Mouse (Mus musculus) brown adipose tissue, adult 24 weeks (tissue): Measurements from ENCODE around the gene Reps2. TPM values are rescaled to one million over a fixed set of nuclear protein-coding genes. Genes with fewer than 3 reads are reported as not detected.

Source experiments
- H3K27ac ChIP-seq: fragments of 200-500 bp; replicated peaks from 2 replicates; pipeline ENCODE4 v1.5.1; 2012; ENCODE audit warnings: low read depth, mild to moderate bottlenecking, low read length
- H3K4me1 ChIP-seq: fragments of 200-500 bp; 2 replicates; pipeline ENCODE4 v1.6.1; 2012; ENCODE audit warnings: low read length, mixed read lengths; ENCODE audit not compliant: control insufficient read depth, insufficient read depth, insufficient read length
- H3K4me3 ChIP-seq: fragments of 200-500 bp; 2 replicates; pipeline ENCODE4 v1.5.1; 2012; ENCODE audit warnings: low read depth, mild to moderate bottlenecking, low read length, moderate library complexity; ENCODE audit not compliant: insufficient read depth
- polyA plus RNA-seq: library from polyadenylated mRNA; stranded (reverse); fragments of >200 nt; gene quantifications from 2 replicates; pipeline ENCODE4 v1.2.4, GENCODE M21; 2012; ENCODE audit not compliant: missing spikeins, insufficient read depth, insufficient read length

Gene Reps2
- polyA plus RNA-seq, 1 experiment: 1.5 TPM

DNA sequence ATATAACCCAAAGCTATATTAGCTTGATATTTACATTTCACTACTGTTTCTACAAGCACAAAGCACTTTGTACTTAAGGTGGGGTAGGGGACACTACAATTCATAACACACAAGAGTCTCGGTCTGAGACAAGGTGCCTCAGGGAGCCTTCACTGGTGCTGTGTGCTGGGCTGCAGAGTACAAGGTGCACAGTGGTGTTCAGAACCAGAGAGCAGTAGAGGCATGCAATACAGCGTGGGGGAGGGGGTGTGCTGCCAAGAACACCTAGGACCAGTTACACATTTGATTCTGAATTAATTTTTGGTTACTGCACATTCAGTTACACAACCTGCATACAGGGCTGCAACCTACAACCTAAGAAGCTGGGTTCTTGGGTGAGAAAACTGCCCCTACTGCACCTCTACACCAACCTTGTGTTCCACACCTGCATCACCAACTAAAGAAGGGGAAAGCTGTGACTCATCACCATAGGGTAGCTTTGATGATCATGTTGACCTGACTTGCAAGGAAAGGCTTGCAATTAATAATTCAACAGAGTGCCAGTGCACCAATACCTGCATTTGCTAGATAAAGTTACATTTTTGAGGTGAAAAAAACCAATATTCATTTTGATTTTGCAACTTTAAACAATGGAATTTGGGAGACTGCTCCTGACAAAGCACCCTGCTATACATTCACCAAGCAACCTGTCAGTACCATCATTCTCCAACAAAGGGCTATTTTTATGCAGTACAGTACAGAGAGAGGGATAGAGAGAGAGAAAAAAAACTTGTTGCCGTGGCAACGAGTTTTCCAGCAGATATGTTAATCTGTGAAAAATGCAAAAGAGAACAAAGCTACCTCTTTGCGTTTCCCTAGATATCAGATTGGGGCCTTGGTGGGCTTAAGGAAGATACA, 22.0 kb downstream of the Reps2 start:
- H3K4me1 ChIP-seq: no peaks in the 10 kb centered on the region
- no peak overlapping the region for H3K27ac ChIP-seq
- no peak overlapping the region for H3K4me3 ChIP-seq

DNA sequence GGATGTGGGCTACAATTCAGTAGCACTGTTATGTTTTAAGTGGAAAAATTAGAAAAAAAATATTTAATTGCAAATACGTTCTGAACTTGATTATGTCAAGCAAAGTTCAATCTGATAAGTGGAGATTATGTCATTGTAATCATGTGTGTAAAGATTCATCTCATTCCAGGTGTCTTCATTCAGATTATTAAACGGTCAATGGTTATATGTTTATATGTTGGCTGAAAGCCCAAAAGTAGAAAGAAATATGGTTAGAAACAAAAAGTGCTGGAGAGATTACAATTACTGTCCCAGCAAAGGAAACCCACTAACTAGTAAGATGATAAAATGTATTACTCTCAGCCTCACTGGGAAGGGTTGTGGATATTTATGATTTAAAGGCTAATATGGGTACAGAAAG, 23.7 kb downstream of the Reps2 start:
- no peaks in the 10 kb centered on the region for H3K4me1 ChIP-seq
- no peak overlapping the region for H3K27ac ChIP-seq
- no peak overlapping the region for H3K4me3 ChIP-seq

DNA sequence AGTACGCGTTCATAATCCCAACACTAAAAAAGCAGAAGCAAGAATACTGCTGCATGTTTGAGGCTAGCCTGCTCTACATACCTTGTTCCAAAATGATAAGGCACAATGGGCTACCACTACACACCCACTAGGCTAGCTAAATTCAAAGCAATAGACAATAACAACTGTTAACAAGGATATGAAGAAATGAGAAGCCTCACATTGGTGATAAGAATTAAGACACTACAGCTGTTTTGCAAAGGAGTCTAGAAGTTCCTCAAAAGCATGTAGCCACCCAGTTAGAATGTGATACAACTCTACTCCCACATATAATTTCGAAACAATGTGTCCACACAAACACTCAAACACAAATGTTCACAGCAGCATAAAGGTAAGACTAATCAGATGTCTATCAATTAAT, 24.9 kb downstream of the Reps2 start:
- Histone ChIP-seq H3K4me3 (no peak overlapping the region), H3K4me1 (no peaks in the 10 kb centered on the region), H3K27ac (no peak overlapping the region)

DNA sequence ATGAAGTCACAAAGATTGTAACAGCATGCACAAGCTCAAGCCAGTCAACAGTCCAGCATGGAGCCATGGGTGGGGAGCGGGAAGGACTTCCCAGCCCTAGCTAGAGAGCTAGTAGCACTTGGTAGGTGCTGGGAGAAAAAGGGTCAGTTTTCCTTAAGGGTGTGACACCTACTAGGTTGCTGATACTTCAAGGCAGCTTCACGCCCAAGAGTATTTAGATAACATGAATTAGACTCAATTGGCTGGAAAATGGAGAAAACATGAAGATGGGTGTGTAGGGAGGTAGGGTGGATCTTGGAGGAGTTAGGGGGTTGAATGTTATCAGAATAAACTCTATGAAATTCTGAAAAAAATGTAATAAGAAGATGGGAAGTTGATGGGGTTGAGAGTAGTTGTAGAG, 37.3 kb downstream of the Reps2 start:
- no peak overlapping the region for H3K27ac ChIP-seq
- H3K4me3 ChIP-seq: no peak overlapping the region
- H3K4me1 ChIP-seq: no peaks in the 10 kb centered on the region

DNA sequence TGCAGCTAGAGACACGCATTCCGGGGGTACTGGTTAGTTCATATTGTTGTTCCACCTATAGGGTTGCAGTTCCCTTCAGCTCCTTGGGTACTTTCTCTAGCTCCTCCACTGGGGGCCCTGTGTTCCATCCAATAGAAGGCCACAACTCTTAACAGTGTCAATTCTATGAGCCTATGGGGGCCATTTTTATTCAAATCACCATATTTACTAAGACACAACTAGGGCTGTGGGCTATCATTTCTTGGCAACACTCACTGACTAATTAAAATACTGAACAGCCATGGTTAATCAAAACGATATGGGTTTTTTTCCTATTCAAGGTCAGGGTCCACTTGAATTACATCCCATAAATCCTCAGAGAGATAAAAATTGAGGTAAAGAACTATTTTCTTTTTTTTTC, 43.8 kb downstream of the Reps2 start:
- no peak overlapping the region for H3K27ac ChIP-seq
- H3K4me3 ChIP-seq: no peak overlapping the region
- no peaks in the 10 kb centered on the region for H3K4me1 ChIP-seq

DNA sequence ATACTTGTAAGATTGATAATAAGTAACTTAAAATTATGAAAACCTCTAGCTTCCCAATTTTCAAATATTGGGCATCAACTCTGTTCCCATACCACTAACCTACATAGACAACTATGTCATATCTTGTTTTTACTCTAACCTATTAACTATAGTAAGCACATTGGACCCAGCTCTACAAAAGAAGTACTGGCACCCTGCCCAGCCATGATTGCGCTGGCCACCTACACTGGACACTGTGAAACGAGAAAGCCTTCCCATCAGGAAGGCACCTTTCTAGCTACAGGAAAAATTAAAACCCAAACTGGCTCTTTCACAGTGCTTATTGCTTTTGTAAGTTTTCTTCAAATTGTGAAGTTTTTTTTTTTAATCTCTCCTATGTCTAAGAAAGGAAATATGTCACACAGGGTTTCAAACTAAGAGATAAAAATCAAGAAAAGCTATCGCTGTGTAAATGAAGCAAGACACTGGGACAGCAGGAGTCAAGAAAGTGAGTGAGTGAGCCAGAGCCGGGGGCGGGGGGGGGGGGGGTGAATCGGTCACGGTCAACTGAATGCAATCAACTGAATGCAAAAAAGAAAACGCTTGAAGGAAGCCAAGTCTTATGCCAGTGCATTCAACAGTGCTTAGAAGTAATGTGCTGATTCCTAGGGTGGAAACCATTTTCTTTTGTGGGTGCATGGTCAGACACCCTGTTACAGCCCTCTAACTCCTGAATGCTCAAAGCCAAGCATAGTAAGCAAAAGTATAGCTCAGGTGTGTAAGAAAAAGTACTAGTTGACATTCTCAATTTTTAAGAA, 52.2 kb downstream of the Reps2 start:
- H3K27ac ChIP-seq: no peak overlapping the region
- H3K4me1 ChIP-seq: no peaks in the 10 kb centered on the region

DNA sequence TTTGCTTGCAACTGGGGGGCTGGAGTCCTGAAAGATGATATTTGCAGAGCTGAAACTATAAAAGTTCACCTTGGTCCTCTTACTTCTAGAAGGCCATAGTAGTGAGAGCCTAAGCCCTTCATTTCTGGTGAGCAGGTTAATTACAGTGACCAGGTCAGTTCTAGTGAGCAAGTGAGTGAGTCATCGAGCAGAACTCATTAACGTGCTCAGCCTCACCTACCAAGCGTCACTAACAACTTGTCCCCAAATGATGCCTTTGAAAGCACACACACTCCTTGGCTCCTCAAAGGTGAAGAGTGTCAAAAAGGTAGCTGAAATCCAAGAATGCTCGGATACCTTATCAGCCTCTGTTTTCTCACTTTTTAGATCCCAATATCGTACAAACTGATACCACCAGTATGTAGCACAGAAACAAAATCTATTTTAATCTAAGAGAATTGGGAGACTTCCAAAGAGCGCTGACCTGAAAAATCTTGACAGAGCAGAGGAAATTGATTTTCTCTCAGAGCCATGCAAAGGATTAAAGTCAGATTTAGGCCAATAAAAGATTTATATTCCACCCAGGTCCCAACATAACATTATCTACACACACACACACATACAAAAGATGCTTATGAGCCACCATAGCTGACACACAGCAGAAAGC, 53.2 kb downstream of the Reps2 start:
- Histone ChIP-seq H3K4me3 (no peak overlapping the region), H3K4me1 (no peaks in the 10 kb centered on the region), H3K27ac (no peak overlapping the region)

More for the DNA sequence above, 52.2 kb downstream of the Reps2 start:
- H3K4me3 ChIP-seq: no peak overlapping the region

DNA sequence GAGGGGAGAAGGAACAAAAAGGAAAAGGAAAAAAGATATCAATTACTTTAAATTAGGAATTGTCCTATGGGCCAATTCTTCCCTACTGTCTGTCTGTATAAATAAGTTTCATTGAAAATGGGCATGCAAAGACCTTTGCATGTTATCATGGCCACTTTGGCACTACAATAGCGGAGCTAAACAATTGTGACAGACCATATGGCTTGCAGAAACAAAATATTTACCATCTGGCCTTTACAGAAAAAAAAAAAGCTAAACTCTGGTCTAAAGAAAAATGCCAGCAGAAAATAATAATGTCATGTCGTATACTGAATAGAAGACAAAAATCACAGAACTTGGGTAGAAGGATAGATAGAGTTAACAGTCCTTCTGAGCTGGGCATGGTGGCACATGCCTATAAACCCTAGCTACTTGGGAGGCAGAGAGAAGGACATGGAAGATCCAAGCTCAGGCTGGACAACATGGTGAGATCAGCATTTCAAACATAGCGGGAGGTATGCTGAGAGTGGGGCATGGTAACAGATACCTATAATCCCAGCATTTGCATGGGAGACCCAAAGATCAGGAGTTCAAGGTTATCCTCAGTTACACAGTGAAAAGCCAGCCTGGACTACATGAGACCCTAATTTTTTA, 54.2 kb downstream of the Reps2 start:
- Histone ChIP-seq H3K4me3 (no peak overlapping the region), H3K27ac (no peak overlapping the region), H3K4me1 (no peaks in the 10 kb centered on the region)

DNA sequence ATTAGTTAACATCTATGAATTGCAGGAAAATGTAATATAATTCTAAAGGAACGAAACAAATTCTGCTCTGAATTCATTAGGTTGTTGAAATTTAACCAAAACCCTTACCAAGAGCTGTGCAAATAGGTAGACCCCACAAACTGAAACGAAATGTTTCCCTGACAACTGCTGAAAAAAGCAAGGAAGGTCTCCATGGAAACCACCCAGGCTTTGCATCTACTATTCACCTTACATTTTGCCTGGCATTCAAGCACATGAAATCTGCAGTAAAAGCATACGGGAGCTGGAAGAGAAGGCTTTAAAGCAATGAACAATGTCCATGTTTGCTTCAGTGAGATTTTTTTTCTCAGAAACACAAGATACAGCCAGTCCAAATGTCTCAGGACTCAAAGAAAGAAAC, 59.1 kb downstream of the Reps2 start:
- Histone ChIP-seq H3K4me1 (no peaks in the 10 kb centered on the region), H3K4me3 (no peak overlapping the region), H3K27ac (no peak overlapping the region)

DNA sequence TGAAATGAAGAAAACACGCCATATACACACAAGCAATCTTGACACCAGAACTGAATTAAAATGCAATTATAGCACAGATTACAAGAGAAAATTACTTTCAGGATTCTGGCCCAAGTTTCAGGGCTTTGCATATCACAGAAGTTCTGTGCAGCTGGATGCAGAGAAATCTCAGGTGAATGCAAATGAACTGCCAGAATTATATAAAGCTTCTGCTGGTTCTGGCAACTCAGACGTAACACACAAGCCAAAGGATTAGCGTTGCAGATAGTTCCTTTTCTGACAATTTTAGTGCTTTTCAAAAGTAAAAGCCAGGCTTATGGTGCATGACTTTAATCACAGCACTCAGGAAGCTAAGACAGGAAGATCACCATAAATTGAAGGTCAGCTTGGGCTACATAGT, 62.9 kb downstream of the Reps2 start:
- H3K4me3 ChIP-seq: no peak overlapping the region
- no peaks in the 10 kb centered on the region for H3K4me1 ChIP-seq
- H3K27ac ChIP-seq: no peak overlapping the region

DNA sequence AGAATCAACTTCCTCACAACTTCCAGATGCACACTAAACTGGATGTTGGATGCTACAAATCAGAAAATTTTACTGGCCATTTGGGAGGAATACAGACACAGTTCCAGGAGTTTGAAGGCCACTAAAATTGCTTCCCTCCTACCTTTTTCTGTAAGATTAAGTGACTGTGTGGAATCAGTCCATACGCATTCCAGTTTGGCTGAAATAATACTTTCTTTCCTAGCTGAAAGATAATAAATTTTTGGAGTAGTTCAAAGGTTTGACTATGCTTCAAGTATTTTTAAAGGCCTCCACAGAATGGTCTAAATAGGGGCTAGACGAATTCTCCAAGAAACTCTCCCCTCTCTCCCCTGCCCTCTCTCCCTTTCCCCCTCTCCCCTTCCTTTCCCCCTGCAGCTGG, 75.0 kb downstream of the Reps2 start:
- Histone ChIP-seq H3K4me1 (no peaks in the 10 kb centered on the region), H3K27ac (no peak overlapping the region), H3K4me3 (no peak overlapping the region)

DNA sequence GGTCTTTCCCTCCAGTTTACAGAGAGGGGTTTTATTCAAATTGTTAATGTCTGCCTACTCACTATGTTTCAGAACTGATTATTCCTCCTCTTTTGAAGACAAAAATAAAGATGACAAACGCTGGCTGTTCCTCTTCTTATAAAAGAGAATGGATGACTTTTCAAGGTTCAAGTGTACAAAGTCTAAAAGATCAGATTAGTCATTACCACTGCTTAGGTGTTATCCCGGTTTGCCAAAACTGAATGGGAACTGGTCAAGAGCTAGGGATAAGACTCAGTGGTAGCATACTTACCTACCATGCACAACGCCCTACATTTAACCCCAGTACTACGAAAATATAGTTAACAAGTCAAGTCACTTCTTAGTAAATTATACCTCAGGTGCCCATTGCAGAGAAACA, 77.9 kb downstream of the Reps2 start:
- H3K4me1 ChIP-seq: no peaks in the 10 kb centered on the region
- no peak overlapping the region for H3K4me3 ChIP-seq
- no peak overlapping the region for H3K27ac ChIP-seq

DNA sequence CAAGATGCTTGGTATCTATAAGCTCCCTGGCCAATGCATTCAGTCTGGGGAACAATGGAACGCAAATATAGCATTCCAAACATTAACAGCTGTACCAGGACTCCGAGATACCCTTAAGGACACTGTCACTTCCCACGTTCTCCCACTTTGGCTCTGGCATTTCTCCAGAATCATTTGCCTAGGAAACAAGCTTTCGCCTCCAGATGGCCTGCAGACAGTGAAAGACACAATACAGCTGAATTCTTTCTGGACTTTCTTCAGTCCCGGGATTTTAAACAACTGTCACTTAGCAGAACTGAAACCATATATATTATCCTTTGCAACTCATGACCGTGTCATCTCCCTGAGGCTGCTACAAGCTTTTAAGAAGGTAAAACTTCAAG, 87.0 kb downstream of the Reps2 start:
- Histone ChIP-seq H3K4me3 (no peak overlapping the region), H3K4me1 (no peaks in the 10 kb centered on the region), H3K27ac (no peak overlapping the region; the same call in 1 of the 2 replicates)

DNA sequence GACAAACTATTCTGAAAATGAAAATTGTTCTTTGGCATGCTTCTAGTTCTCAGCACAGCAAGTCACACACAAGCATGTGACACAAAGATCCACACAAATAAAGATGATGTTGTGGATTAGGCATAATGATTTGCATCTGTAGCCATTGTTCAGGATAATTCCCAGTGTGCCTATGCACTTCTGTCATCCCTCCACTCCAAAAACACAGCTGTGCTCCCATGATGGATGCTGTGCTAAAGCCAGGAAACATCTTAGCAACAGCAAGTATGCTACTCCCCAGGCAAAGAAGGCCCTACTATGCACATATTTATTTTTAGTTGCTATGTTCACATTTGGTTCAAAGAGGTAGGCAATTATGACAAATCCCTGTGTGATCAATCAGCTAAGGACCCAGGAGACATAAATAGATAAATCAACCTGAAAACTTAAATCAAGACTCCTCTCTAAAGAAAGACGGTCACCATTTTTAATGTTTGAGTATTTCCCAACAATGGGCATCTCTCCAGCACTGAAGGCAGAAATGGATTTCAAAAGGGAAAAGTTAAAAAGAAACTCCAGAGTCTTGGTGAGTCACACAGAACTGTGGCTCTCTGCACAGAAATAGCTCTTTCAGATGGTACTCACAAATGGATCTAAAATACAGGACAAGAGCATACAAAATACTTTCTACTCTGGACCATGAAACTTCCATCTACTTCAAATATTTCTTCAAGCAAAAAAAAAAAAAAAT, 87.6 kb downstream of the Reps2 start:
- Histone ChIP-seq H3K4me1 (no peaks in the 10 kb centered on the region), H3K4me3 (no peak overlapping the region), H3K27ac (no peak overlapping the region)
